Mouse (Mus musculus) gastrocnemius, adult 8-10 months (tissue): ENCODE results near the gene Erich6. TPM values are rescaled to one million over a fixed set of nuclear protein-coding genes. Genes with fewer than 3 reads are reported as not detected.

ENCODE experiments used
- total RNA-seq, 4 experiments: library from RNA; stranded (reverse); gene quantifications; 2 replicates each; pipeline ENCODE4 v1.2.4; 2022

Erich6 gene
- total RNA-seq, 4 experiments from 2014 or later, result not detected

Other genes with a start within 250 kb of the Erich6 start
- gene Tsc22d2, start 222.5 kb downstream of the Erich6 start, total RNA-seq, result 10 to 100 TPM; 23.7 to 29.8 (median 26.0) TPM
- gene Eif2a, start 111.4 kb downstream of the Erich6 start, total RNA-seq, result 10 to 100 TPM; 39.4 to 49.8 (median 47.2) TPM
- 1 to 10 TPM; 5.3 to 7.7 (median 6.6) TPM for gene Serp1, start 111.3 kb downstream of the Erich6 start, total RNA-seq
- 100 to 1,000 TPM; 121 to 128 (median 126) TPM for gene Selenot, start 60.6 kb downstream of the Erich6 start, total RNA-seq
- 10 to 100 TPM in 2 of 4 experiments, 1 to 10 TPM in 2; 8.5 to 11.6 (median 9.6) TPM for gene Siah2, start 55.2 kb upstream of the Erich6 start, total RNA-seq
- gene Mindy4b-ps, start 185.1 kb upstream of the Erich6 start, total RNA-seq, result not detected
- not detected for gene Clrn1, start 248.1 kb upstream of the Erich6 start, total RNA-seq